Mouse (Mus musculus) Patski (cell line): ENCODE measurements around the gene Gm13697. TPM values are rescaled to one million over a fixed set of nuclear protein-coding genes. Genes with fewer than 3 reads are reported as not detected.
"Not testable (repeated sequence)": the region's sequence is repeated elsewhere in the genome, so short reads cannot be mapped to it uniquely, and the experiment has no call there.

Experiments
- ATAC-seq: fragments of 100-300 bp; one replicate; pipeline ENCODE4 v1.8.0; 2021
- CTCF ChIA-PET: fragments of 350-600 bp; sonication (Branson Sonifier 250); formaldehyde crosslinking; loops from one replicate; lab custom pipeline; 2022; ENCODE audit warnings: inconsistent platforms; lab: Charles Lee
- POLR2A ChIA-PET: fragments of 350-600 bp; sonication (Branson Sonifier 250); formaldehyde crosslinking; loops from one replicate; lab custom pipeline; 2022; ENCODE audit warnings: antibody characterized with exemption, inconsistent platforms; lab: Charles Lee
- DNase-seq: peaks from one replicate; pipeline ENCODE4 v3.0.0-alpha.2; 2011; ENCODE audit warnings: low read depth, low spot score
- H3K27me3 ChIP-seq: fragments of 371-371 bp; one replicate; pipeline ENCODE4 v1.5.1; 2021
- CTCF ChIP-seq: fragments of 100-300 bp; IDR thresholded peaks from one replicate; pipeline ENCODE4 v1.5.1; 2021
- in situ Hi-C: fragments of 300-500 bp; cut with MboI; formaldehyde crosslinking; loops from 3 replicates; pipeline ENCODE4 v1.11.1; 2018; ENCODE audit warnings: low pct_unique_long_range_greater_than_20kb, mixed read lengths
- polyA plus RNA-seq: library from polyadenylated mRNA; unstranded; gene quantifications from one replicate; pipeline ENCODE4 v1.2.3, GENCODE M21; 2021

Gene Gm13697
- 1.3 TPM for polyA plus RNA-seq

DNA sequence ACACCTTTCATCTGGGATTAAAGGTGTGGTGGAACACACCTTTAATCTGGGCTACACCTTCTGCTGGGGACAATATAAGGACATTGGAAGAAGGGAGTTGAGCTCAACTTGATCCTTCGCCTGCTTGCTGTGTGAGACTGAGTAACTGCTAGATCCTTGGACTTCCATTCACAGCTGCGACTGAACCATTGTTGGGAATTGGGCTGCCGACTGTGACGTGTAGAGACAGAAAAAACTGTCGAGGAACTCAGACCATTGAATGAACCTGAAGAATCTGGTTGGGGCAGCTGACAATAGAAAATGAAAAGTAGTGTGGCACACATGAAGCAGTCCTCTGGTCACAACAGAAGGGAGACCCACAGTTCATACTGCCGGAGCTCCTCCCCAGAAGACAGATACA lies at the start of gene Gm13697:
Gm13697 (plus strand) TSS at position 301 of the 400 bp plus-strand sequence.
- H3K27me3 ChIP-seq, in situ Hi-C loops, ATAC-seq, CTCF ChIA-PET, POLR2A ChIA-PET, DNase-seq: not testable (repeated sequence)

DNA sequence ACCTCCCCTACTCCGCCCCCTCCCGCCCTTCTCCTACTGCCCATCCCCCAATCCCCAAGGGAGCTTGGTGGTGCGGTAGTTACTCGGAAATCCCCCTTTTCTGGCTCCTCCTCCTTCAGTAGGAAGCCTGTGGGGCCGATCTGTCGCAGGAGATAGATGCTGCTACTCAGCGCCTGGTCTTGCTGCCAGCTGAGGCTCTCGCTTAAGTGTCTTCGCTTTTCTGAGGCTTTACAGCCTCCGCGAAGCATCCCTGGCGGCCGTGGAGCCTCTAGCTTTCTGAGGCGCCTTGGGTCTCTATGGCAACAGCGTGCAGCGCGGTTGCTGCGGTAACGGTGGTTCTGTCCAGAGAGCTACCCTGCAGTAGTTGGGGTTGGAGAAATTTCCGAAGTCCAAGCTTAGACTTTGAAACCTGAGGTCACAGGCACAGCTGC lies 43.6 kb upstream of the Gm13697 start, which contains the start of gene Zswim2:
Zswim2 (minus strand) TSS at position 298 of the 431 bp plus-strand sequence.
- CTCF ChIA-PET, result no interaction called here

DNA sequence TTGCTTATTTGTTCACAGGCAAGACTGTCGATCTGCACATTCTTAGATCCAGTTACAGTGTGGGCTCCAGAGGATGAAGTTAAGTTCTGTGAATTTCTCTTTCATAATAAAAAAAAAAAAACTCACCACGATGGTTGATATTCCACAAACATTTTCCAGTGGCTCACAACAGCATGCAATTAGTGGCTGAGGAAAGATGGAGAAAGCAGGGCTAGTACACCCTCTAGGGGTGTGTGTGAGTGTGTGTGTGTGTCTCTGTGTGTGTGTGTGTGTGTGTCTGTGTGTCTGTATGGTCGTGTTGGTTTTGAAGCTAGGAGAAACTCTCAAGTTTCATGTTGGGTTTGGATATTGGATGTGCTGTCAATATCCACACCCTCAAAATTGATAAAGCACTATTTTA lies 43.2 kb upstream of the Gm13697 start:
- DNase-seq, result no peak
- POLR2A ChIA-PET, result no interaction called here
- in situ Hi-C loops, result no loop called here
- CTCF ChIA-PET, result no interaction called here
- ATAC-seq, result no peak
- TF ChIP-seq CTCF, result peak; percentile 7
- H3K27me3 ChIP-seq, result peaks cover 71% of the 10 kb centered on the region

More for the DNA sequence above, 43.6 kb upstream of the Gm13697 start, which contains the start of gene Zswim2:
- in situ Hi-C loops, result no loop called here
- no peak for TF ChIP-seq CTCF
- POLR2A ChIA-PET, result no interaction called here
- ATAC-seq (no peak), DNase-seq (no peak)
- peaks cover 71% of the 10 kb centered on the region for H3K27me3 ChIP-seq

DNA sequence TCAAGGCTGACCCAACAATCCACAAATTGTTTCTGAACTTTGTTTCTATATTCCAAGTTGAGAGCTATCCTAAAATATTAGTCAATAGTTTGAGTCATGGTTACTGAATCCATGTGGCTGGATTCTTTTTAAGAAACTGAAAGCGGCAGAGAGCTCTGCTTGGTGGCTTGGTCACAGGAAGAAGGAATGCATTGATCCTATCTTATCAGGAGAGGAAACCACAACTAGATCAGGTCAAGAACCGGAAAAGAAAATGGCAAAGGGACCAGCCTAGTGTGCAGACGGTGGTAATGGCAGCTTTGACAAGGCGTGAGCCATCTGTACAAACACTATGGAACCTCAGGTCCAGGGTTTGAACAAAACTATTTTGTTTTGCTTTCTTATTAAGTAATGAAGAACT lies 42.8 kb upstream of the Gm13697 start:
- in situ Hi-C loops, result no loop called here
- ATAC-seq (no peak), DNase-seq (no peak)
- CTCF ChIA-PET, result no interaction called here
- peaks cover 71% of the 10 kb centered on the region for H3K27me3 ChIP-seq
- POLR2A ChIA-PET, result no interaction called here
- TF ChIP-seq CTCF, result no peak

DNA sequence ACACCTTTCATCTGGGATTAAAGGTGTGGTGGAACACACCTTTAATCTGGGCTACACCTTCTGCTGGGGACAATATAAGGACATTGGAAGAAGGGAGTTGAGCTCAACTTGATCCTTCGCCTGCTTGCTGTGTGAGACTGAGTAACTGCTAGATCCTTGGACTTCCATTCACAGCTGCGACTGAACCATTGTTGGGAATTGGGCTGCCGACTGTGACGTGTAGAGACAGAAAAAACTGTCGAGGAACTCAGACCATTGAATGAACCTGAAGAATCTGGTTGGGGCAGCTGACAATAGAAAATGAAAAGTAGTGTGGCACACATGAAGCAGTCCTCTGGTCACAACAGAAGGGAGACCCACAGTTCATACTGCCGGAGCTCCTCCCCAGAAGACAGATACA lies 29.1 kb upstream of the Gm13697 start, which contains the start of gene Gm13698:
Gm13698 (plus strand) TSS at position 301 of the 400 bp plus-strand sequence.
- CTCF ChIA-PET, ATAC-seq, H3K27me3 ChIP-seq, in situ Hi-C loops, POLR2A ChIA-PET, DNase-seq: not testable (repeated sequence)

DNA sequence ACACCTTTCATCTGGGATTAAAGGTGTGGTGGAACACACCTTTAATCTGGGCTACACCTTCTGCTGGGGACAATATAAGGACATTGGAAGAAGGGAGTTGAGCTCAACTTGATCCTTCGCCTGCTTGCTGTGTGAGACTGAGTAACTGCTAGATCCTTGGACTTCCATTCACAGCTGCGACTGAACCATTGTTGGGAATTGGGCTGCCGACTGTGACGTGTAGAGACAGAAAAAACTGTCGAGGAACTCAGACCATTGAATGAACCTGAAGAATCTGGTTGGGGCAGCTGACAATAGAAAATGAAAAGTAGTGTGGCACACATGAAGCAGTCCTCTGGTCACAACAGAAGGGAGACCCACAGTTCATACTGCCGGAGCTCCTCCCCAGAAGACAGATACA lies 23.3 kb upstream of the Gm13697 start, which contains the start of gene Gm13693:
Gm13693 (plus strand) TSS at position 301 of the 400 bp plus-strand sequence.
- H3K27me3 ChIP-seq, ATAC-seq, DNase-seq, in situ Hi-C loops, POLR2A ChIA-PET, CTCF ChIA-PET: not testable (repeated sequence)

DNA sequence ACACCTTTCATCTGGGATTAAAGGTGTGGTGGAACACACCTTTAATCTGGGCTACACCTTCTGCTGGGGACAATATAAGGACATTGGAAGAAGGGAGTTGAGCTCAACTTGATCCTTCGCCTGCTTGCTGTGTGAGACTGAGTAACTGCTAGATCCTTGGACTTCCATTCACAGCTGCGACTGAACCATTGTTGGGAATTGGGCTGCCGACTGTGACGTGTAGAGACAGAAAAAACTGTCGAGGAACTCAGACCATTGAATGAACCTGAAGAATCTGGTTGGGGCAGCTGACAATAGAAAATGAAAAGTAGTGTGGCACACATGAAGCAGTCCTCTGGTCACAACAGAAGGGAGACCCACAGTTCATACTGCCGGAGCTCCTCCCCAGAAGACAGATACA lies 17.5 kb upstream of the Gm13697 start, which contains the start of gene Gm13695:
Gm13695 (plus strand) TSS at position 301 of the 400 bp plus-strand sequence.
- DNase-seq, CTCF ChIA-PET, POLR2A ChIA-PET, ATAC-seq, in situ Hi-C loops, H3K27me3 ChIP-seq: not testable (repeated sequence)

DNA sequence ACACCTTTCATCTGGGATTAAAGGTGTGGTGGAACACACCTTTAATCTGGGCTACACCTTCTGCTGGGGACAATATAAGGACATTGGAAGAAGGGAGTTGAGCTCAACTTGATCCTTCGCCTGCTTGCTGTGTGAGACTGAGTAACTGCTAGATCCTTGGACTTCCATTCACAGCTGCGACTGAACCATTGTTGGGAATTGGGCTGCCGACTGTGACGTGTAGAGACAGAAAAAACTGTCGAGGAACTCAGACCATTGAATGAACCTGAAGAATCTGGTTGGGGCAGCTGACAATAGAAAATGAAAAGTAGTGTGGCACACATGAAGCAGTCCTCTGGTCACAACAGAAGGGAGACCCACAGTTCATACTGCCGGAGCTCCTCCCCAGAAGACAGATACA lies 11.7 kb upstream of the Gm13697 start, which contains the start of gene Gm13696:
Gm13696 (plus strand) TSS at position 301 of the 400 bp plus-strand sequence.
- ATAC-seq, H3K27me3 ChIP-seq, POLR2A ChIA-PET, CTCF ChIA-PET, in situ Hi-C loops, DNase-seq: not testable (repeated sequence)

DNA sequence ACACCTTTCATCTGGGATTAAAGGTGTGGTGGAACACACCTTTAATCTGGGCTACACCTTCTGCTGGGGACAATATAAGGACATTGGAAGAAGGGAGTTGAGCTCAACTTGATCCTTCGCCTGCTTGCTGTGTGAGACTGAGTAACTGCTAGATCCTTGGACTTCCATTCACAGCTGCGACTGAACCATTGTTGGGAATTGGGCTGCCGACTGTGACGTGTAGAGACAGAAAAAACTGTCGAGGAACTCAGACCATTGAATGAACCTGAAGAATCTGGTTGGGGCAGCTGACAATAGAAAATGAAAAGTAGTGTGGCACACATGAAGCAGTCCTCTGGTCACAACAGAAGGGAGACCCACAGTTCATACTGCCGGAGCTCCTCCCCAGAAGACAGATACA lies 5.9 kb upstream of the Gm13697 start, which contains the start of gene Gm13694:
Gm13694 (plus strand) TSS at position 301 of the 400 bp plus-strand sequence.
- in situ Hi-C loops, CTCF ChIA-PET, H3K27me3 ChIP-seq, POLR2A ChIA-PET, ATAC-seq, DNase-seq: not testable (repeated sequence)

DNA sequence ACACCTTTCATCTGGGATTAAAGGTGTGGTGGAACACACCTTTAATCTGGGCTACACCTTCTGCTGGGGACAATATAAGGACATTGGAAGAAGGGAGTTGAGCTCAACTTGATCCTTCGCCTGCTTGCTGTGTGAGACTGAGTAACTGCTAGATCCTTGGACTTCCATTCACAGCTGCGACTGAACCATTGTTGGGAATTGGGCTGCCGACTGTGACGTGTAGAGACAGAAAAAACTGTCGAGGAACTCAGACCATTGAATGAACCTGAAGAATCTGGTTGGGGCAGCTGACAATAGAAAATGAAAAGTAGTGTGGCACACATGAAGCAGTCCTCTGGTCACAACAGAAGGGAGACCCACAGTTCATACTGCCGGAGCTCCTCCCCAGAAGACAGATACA lies 5.7 kb downstream of the Gm13697 start, which contains the start of gene Gm13691:
Gm13691 (plus strand) TSS at position 301 of the 400 bp plus-strand sequence.
- CTCF ChIA-PET, DNase-seq, H3K27me3 ChIP-seq, POLR2A ChIA-PET, in situ Hi-C loops, ATAC-seq: not testable (repeated sequence)

DNA sequence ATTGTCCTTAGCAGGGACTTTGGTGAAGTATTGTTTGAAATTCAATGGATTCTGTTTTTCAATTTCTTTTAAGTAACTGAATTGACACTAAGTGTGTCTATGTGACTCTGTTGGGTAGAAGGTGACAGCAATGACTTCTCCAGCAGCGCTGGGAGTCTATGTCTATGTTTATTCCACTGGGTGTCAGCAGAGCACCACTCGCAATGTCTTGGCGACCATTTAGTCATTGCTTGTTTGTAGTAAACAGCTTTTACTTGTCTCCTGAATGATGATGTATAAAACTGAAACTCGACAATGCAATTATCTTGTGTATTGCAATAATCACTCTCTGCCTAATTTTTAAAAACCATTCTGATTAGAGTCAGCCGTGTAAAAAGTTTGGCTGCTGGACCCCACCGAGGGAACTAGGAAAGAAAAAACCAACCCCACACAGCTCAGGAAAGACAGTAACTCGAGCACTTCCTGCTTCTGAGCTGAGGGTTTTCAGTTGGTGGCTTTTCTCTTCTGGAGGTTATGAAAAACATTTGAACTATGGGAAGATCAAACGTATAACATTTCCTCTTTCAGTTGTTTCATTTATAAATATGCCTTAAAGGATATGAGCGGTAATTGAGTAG lies 9.2 kb downstream of the Gm13697 start:
- DNase-seq, CTCF ChIA-PET, in situ Hi-C loops, POLR2A ChIA-PET, ATAC-seq: not testable (repeated sequence)
- peak; percentile 33 for TF ChIP-seq CTCF
- peaks cover 22% of the 10 kb centered on the region for H3K27me3 ChIP-seq

DNA sequence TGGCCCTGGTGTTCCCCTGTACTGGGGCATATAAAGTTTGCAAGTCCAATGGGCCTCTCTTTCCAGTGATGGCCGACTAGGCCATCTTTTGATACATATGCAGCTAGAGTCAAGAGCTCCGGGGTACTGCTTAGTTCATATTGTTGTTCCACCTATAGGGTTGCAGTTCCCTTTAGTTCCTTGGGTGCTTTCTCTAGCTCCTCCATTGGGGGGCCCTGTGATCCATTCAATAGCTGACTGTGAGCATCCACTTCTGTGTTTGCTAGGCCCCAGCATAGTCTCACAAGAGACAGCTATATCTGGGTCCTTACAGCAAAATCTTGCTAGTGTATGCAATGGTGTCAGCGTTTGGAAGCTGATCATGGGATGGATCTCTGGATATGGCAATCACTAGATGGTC lies 10.0 kb downstream of the Gm13697 start:
- peaks cover 23% of the 10 kb centered on the region for H3K27me3 ChIP-seq
- DNase-seq, in situ Hi-C loops, ATAC-seq, POLR2A ChIA-PET, CTCF ChIA-PET: not testable (repeated sequence)
